Mouse (Mus musculus) heart, postnatal 0 days (tissue): ENCODE data around the gene 1700003E16Rik. TPM values are rescaled to one million over a fixed set of nuclear protein-coding genes. Genes with fewer than 3 reads are reported as not detected.

Experiments
- ATAC-seq: fragments of 200-750 bp; cut with Nextera tagmentation; 2 replicates; pipeline ENCODE4 v1.8.0; 2017; ENCODE audit warnings: low read depth, moderate number of reproducible peaks, moderate library complexity; ENCODE audit not compliant: insufficient read depth
- DNase-seq: peaks from one replicate; pipeline ENCODE4 v3.0.0-alpha.2; 2016; ENCODE audit warnings: low spot score
- H3K27ac ChIP-seq: fragments of 300-500 bp; sonication (generic); 2 replicates; pipeline ENCODE4 v1.5.1; 2014; ENCODE audit warnings: low read depth, mild to moderate bottlenecking
- H3K27me3 ChIP-seq: fragments of 300-500 bp; sonication (generic); 2 replicates; pipeline ENCODE4 v1.6.1; 2014; ENCODE audit warnings: low read length, mixed read lengths; ENCODE audit not compliant: control insufficient read depth, insufficient read depth
- H3K36me3 ChIP-seq: fragments of 300-500 bp; sonication (generic); replicated peaks from 2 replicates; pipeline ENCODE4 v1.6.1; 2014; ENCODE audit warnings: low read length, mixed read lengths; ENCODE audit not compliant: control insufficient read depth, insufficient read depth
- H3K4me1 ChIP-seq: fragments of 300-500 bp; sonication (generic); 2 replicates; pipeline ENCODE4 v1.6.1; 2014; ENCODE audit warnings: antibody characterized with exemption; ENCODE audit not compliant: control insufficient read depth, insufficient read depth
- H3K4me2 ChIP-seq: fragments of 300-500 bp; sonication (generic); 2 replicates; pipeline ENCODE4 v1.6.1; 2014; ENCODE audit warnings: low read depth, mild to moderate bottlenecking, low read length, moderate library complexity
- H3K4me3 ChIP-seq: fragments of 300-500 bp; sonication (generic); 2 replicates; pipeline ENCODE4 v1.5.1; 2014; ENCODE audit warnings: low read depth, low read length
- H3K9ac ChIP-seq: fragments of 300-500 bp; sonication (generic); replicated peaks from 2 replicates; pipeline ENCODE4 v1.6.1; 2014; ENCODE audit warnings: low read depth, low read length, mixed read lengths
- H3K9me3 ChIP-seq: fragments of 300-500 bp; sonication (generic); replicated peaks from 2 replicates; pipeline ENCODE4 v1.6.1; 2016; ENCODE audit warnings: low read length; ENCODE audit not compliant: control insufficient read depth
- CTCF ChIP-seq: IDR thresholded peaks from 2 replicates; pipeline ENCODE4 v1.5.1; 2016; ENCODE audit warnings: antibody characterized with exemption, control low read depth, low read depth
- EP300 ChIP-seq: IDR thresholded peaks from 2 replicates; pipeline ENCODE4 v1.6.1; 2016; ENCODE audit warnings: antibody characterized with exemption, low read depth
- WGBS: fragments of 180-500 bp; shearing (Covaris S2); extraction: QIAGEN DNeasy Blood & Tissue Kit; methylation state at CpG from one replicate; pipeline ENCODE4 v1.1.7; 2014; 5-methylcytosine and 5-hydroxymethylcytosine counted together
- polyA plus RNA-seq: library from polyadenylated mRNA; unstranded; fragments of >200 nt; fragmentation: Nextera tagmentation; extraction: Ambion mirVana; gene quantifications from 2 replicates; pipeline ENCODE4 v1.2.1, GENCODE M21; 2015
- total RNA-seq: library from RNA; depleted of rRNA; stranded (reverse); fragments of >200 nt; gene quantifications from 2 replicates; pipeline ENCODE4 v1.2.3, GENCODE M21; 2014; ENCODE audit warnings: low replicate concordance; rRNA removed

The 1700003E16Rik gene
- total and polyA plus RNA-seq, 2 experiments from 2014 or later: 0.20 to 2.0 TPM

DNA sequence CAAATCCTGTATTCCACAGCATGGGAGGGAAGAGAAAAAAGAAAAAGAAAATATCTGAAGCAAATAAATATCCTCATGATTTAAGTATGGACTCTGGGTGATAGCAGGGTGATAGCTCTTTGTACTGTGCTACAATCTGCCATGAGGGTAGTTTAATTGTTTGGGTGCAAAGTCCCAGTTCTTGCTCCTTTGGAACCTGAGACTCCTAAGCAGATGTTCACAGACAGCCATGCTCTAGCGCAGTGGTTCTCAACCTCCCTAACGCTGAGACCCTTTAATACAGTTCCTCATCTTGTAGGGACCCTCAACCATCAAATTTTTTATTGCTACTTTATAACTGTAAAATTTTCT, 51.8 kb downstream of the 1700003E16Rik start:
- H3K9ac ChIP-seq: no peak overlapping the region
- H3K36me3 ChIP-seq: no peaks in the 10 kb centered on the region
- no peak overlapping the region for H3K4me3 ChIP-seq
- H3K4me1 ChIP-seq: peaks cover 4% of the 10 kb centered on the region; the same call in 1 of the 2 replicates
- DNase-seq (no peak), ATAC-seq (no peak)
- no peak overlapping the region for H3K4me2 ChIP-seq
- WGBS: 89% methylated on average over 2 of the region's 2 CpGs
- H3K27me3 ChIP-seq: no peaks in the 10 kb centered on the region
- no peak overlapping the region for H3K27ac ChIP-seq
- no peaks in the 10 kb centered on the region for H3K9me3 ChIP-seq
- TF ChIP-seq CTCF (no peak), EP300 (no peak)

DNA sequence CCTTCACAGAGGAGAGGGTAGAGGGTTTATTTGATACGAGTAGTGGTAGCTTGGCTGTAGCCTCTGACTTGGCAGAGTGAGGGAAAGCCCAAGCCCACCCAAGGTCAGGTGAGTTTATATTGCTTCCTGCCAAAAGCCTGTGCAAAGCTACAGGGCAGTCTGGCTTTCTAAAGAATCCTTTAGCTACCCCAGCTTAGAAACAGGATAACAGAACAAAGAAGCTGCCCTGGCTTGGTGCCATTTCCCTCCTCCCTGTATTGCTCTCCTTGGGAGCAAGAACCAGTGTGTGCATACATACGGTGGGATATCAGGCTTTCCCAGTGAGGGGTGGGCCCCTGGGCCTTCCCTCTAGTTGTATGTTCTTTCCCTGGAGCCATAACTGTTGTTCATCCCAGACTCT, 54.3 kb downstream of the 1700003E16Rik start:
- WGBS: 25% methylated on average over 2 of the region's 2 CpGs
- peaks cover 4% of the 10 kb centered on the region; the same call in 1 of the 2 replicates for H3K4me1 ChIP-seq
- ATAC-seq (no peak), DNase-seq (no peak)
- H3K4me3 ChIP-seq: no peak overlapping the region
- no peak for TF ChIP-seq EP300
- no peak for TF ChIP-seq CTCF
- no peak overlapping the region for H3K9ac ChIP-seq
- H3K27me3 ChIP-seq: no peaks in the 10 kb centered on the region
- H3K36me3 ChIP-seq: no peaks in the 10 kb centered on the region
- H3K4me2 ChIP-seq: no peak overlapping the region
- H3K27ac ChIP-seq: no peak overlapping the region
- H3K9me3 ChIP-seq: no peaks in the 10 kb centered on the region

- Histone ChIP-seq H3K27ac (no peak overlapping the region), H3K36me3 (no peaks in the 10 kb centered on the region), H3K27me3 (no peaks in the 10 kb centered on the region), H3K4me3 (no peak overlapping the region), H3K9me3 (no peaks in the 10 kb centered on the region), H3K4me2 (no peak overlapping the region), H3K9ac (no peak overlapping the region), H3K4me1 (peaks cover 4% of the 10 kb centered on the region; the same call in 1 of the 2 replicates)
- 18% methylated on average over 5 of the region's 5 CpGs for WGBS
- TF ChIP-seq EP300 (no peak), CTCF (no peak)
- ATAC-seq (no peak), DNase-seq (no peak)
Measured at GRCm38 (mm10) chr6:83211526-83211925, 55.3 kb downstream of the 1700003E16Rik start.

Other genes with a start within 250 kb of the 1700003E16Rik start
- gene Sema4f, start 216.6 kb upstream of the 1700003E16Rik start, total RNA-seq: not detected in 2 replicates
- gene Sema4f, start 216.6 kb upstream of the 1700003E16Rik start, polyA plus RNA-seq: 0.04 TPM in 1 of 2 replicates, not detected in the other
- gene M1ap, start 209.5 kb upstream of the 1700003E16Rik start, total RNA-seq: 0.39 TPM in 1 of 2 replicates, not detected in the other
- gene M1ap, start 209.5 kb upstream of the 1700003E16Rik start, polyA plus RNA-seq: 0.59 and 0.75 TPM in 2 replicates
- gene Dok1, start 122.9 kb upstream of the 1700003E16Rik start, total RNA-seq: 9.2 and 11.5 TPM in 2 replicates
- gene Dok1, start 122.9 kb upstream of the 1700003E16Rik start, polyA plus RNA-seq: 6.1 and 6.3 TPM in 2 replicates
- gene Loxl3, start 122.2 kb upstream of the 1700003E16Rik start, total RNA-seq: 9.0 and 9.8 TPM in 2 replicates
- 3.8 and 4.3 TPM in 2 replicates for gene Loxl3, start 122.2 kb upstream of the 1700003E16Rik start, polyA plus RNA-seq
- gene Aup1, start 101.9 kb upstream of the 1700003E16Rik start, total RNA-seq: 156 and 219 TPM in 2 replicates
- gene Aup1, start 101.9 kb upstream of the 1700003E16Rik start, polyA plus RNA-seq: 104 and 108 TPM in 2 replicates
- gene Htra2, start 101.1 kb upstream of the 1700003E16Rik start, total RNA-seq: 46.3 and 50.3 TPM in 2 replicates
- gene Htra2, start 101.1 kb upstream of the 1700003E16Rik start, polyA plus RNA-seq: 55.4 and 61.9 TPM in 2 replicates
- not detected in 2 replicates for gene Dqx1, start 98.6 kb upstream of the 1700003E16Rik start, total RNA-seq
- 0.08 and 0.32 TPM in 2 replicates for gene Dqx1, start 98.6 kb upstream of the 1700003E16Rik start, polyA plus RNA-seq
- not detected in 2 replicates for gene Tlx2, start 86.1 kb upstream of the 1700003E16Rik start, total RNA-seq
- not detected in 2 replicates for gene Tlx2, start 86.1 kb upstream of the 1700003E16Rik start, polyA plus RNA-seq
- 12.1 and 14.8 TPM in 2 replicates for gene Pcgf1, start 78.5 kb upstream of the 1700003E16Rik start, total RNA-seq
- 13.2 and 14.7 TPM in 2 replicates for gene Pcgf1, start 78.5 kb upstream of the 1700003E16Rik start, polyA plus RNA-seq
- gene Lbx2, start 70.0 kb upstream of the 1700003E16Rik start, total RNA-seq: not detected in 2 replicates
- gene Lbx2, start 70.0 kb upstream of the 1700003E16Rik start, polyA plus RNA-seq: 0.59 and 0.64 TPM in 2 replicates
- gene Ccdc142, start 54.8 kb upstream of the 1700003E16Rik start, total RNA-seq: 0.11 and 0.97 TPM in 2 replicates
- gene Ccdc142, start 54.8 kb upstream of the 1700003E16Rik start, polyA plus RNA-seq: 1.1 and 1.6 TPM in 2 replicates
- gene Gm42688, start 54.8 kb upstream of the 1700003E16Rik start, total RNA-seq: 2.4 and 3.4 TPM in 2 replicates
- 1.1 and 1.4 TPM in 2 replicates for gene Gm42688, start 54.8 kb upstream of the 1700003E16Rik start, polyA plus RNA-seq
- 87.9 and 156 TPM in 2 replicates for gene Mrpl53, start 47.4 kb upstream of the 1700003E16Rik start, total RNA-seq
- 242 and 247 TPM in 2 replicates for gene Mrpl53, start 47.4 kb upstream of the 1700003E16Rik start, polyA plus RNA-seq
- gene Mogs, start 40.9 kb upstream of the 1700003E16Rik start, total RNA-seq: 27.5 and 28.1 TPM in 2 replicates
- 7.9 and 9.4 TPM in 2 replicates for gene Mogs, start 40.9 kb upstream of the 1700003E16Rik start, polyA plus RNA-seq
- gene Wbp1, start 34.8 kb upstream of the 1700003E16Rik start, total RNA-seq: 151 and 186 TPM in 2 replicates
- gene Wbp1, start 34.8 kb upstream of the 1700003E16Rik start, polyA plus RNA-seq: 97.5 and 98.1 TPM in 2 replicates
- gene Ino80b, start 31.0 kb upstream of the 1700003E16Rik start, total RNA-seq: 8.9 and 11.6 TPM in 2 replicates
- gene Ino80b, start 31.0 kb upstream of the 1700003E16Rik start, polyA plus RNA-seq: 5.5 and 6.8 TPM in 2 replicates
- gene Rtkn, start 20.9 kb upstream of the 1700003E16Rik start, total RNA-seq: 40.0 and 45.9 TPM in 2 replicates
- gene Rtkn, start 20.9 kb upstream of the 1700003E16Rik start, polyA plus RNA-seq: 12.5 and 13.0 TPM in 2 replicates
- gene Wdr54, start within 50 bp of the 1700003E16Rik start, total RNA-seq: 1.4 and 5.5 TPM in 2 replicates
- gene Wdr54, start within 50 bp of the 1700003E16Rik start, polyA plus RNA-seq: 0.96 and 1.1 TPM in 2 replicates
- gene Dctn1, start 9.5 kb downstream of the 1700003E16Rik start, total RNA-seq: 45.9 and 47.7 TPM in 2 replicates
- gene Dctn1, start 9.5 kb downstream of the 1700003E16Rik start, polyA plus RNA-seq: 48.9 and 50.8 TPM in 2 replicates
- gene Slc4a5, start 63.4 kb downstream of the 1700003E16Rik start, total RNA-seq: not detected in 2 replicates
- 0.03 TPM in 1 of 2 replicates, not detected in the other for gene Slc4a5, start 63.4 kb downstream of the 1700003E16Rik start, polyA plus RNA-seq
- gene Mthfd2, start 169.5 kb downstream of the 1700003E16Rik start, total RNA-seq: 3.6 and 4.7 TPM in 2 replicates
- 8.5 and 8.9 TPM in 2 replicates for gene Mthfd2, start 169.5 kb downstream of the 1700003E16Rik start, polyA plus RNA-seq
- 33.8 and 35.0 TPM in 2 replicates for gene Mob1a, start 169.6 kb downstream of the 1700003E16Rik start, total RNA-seq
- 15.1 and 15.9 TPM in 2 replicates for gene Mob1a, start 169.6 kb downstream of the 1700003E16Rik start, polyA plus RNA-seq
- 32.0 and 36.3 TPM in 2 replicates for gene Bola3, start 192.7 kb downstream of the 1700003E16Rik start, total RNA-seq
- 492 and 553 TPM in 2 replicates for gene Bola3, start 192.7 kb downstream of the 1700003E16Rik start, polyA plus RNA-seq